Mouse (Mus musculus) kidney, adult 9 months (tissue): ENCODE data around the gene Mfsd4b3.

Source experiments
- DNase-seq: peaks from one replicate; pipeline ENCODE4 v3.0.0; 2022

The Mfsd4b3 gene

DNA sequence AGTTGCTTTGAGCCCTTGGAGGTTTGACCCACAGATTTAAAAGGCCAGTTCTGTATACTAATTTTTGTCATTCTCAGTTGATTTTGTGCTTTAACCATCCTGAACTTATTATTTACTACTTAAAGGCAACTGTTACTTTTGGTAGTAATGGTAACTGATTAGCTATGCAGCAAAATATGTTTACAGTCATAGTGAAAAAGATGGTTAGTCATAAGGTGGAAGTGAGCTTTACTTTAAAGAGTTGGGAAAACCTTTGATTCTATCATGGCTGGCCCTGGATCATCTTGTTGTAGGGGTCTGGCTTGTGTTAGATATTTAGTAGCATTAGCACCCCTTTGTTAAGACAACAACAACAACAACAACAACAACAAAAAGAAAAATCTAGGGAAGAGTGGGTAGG lies 47.3 kb downstream of the Mfsd4b3 start:
- no peak for DNase-seq

DNA sequence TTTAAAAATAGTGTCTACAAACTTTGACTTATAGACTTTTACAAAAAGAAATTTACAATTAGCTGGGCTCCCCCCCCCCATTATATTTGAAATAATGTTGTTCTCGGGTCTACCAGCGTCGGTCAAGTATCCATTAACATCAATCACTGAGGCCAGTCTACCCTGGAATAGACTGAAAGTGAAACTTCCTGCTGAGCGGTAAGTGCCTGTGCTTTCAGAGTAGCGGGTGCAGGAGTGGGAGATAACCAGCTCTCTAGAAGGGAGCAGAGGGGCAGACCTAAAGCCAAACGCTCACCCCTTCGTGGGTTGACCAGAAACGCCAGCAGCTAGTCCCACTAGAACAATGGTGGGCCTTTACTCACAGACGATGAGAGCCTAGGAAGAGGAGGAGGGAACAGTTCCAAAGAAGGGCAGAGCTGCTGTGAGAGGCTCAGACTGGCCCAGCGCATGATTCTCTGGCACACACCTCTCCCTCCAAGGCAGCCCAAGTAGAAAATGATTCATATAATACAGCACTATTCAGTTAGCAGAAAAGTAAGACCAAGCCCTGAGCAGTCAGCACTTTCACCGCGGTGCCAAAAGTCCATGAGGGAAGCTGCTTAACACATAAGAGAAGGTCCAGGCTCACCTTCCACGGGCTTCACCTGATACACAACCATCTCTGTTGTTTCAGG lies 51.0 kb downstream of the Mfsd4b3 start:
- peak; percentile 58 for DNase-seq

DNA sequence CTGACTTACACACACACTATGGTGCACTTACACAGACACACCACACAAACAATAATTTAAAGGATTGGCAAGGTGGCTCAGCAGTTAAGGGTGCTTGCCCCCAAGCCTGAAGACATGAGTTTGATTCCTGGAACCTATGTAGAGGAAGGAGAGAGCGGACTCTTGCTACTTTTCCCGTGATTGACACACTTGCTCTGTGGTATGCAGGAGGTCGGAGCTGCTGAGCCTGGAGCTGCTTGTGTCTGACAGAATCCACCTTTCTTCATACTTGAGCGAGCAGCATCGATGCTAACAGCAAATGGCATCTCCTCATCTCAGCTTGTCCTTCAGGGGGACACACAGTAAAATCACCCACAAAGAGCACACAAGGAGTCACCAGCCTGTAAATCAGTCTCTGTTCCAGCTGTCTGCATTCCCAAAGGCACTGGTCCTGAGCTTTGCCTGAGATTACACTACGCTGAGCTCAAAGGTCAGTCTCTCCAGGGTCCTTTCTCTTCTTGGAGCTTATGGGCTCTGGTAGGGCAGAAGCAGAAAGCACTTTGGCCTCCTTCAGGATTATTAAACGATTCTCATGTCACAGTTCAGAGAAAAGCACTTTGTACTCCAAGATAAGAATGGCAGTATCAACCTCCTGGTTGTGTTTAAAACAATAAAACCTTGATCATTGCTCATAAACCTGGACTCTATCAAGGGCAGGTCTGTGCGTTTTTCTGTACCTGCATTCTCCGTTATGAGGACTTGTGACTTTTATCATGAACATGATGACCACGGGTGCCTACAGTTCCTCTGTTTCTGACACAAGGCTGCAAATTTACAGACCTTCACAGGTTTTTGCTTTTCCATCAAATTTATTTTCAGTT lies 52.9 kb downstream of the Mfsd4b3 start:
- peak; percentile 91 for DNase-seq

DNA sequence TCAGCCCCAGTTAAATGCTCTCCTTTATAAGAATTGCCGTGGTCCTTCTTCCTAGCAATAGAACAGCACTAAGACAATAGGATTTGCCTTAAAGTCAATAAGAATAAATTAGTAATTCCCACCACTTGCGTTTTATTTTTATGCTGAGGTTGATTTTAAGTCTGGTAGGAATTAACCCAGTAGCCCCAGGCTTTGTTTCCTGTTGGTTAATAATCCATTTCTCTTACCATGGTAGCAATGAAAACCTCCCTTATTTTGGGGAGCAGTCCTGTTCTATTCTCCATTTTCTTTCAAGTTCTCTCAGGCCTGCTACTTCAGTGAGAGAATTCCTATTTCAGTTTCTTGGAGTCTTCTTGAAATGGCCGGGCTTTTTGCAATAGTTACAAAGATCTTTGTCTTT lies 55.8 kb downstream of the Mfsd4b3 start:
- peak; percentile 59 for DNase-seq

DNA sequence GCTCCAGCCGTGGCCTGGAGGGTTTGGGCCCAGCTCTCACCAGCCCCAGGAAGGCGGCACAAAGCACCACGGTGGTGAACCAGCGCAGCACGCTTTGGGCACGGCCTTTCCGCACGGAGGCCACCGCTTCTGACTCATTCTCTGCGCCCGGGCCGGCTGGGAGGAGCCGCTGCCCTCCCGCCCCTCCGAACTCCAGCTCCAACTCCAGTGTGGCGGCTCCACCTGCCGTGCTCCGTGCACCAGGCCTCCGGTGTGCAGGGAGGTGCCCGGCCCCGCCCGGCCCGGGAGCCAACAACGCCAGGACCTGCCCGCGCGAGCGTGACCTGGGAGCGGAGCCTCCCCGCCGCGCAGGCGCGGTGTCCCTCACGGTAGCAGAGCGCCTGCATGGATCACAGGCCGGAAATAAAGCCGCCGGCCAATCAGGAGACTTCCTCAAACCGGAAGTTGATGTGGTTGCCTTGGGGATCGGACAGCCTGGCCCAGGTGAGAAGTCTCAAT lies 61.0 kb downstream of the Mfsd4b3 start, which contains the start of gene Mfsd4b4:
Gene Mfsd4b4 (minus strand): TSS at position 365 of the 498 bp plus-strand sequence.
- DNase-seq, result peak; percentile 93
